Mouse (Mus musculus) heart, adult 2 months (tissue): ENCODE results near the gene Cntrl. TPM values are rescaled to one million over a fixed set of nuclear protein-coding genes. Genes with fewer than 3 reads are reported as not detected.

Experiments
- DNase-seq, 2 experiments: peaks; one replicate each; pipeline ENCODE4 v3.0.0; 2021
- H3K27ac ChIP-seq: fragments of 200-600 bp; 2 replicates; pipeline ENCODE4 v1.8.1; 2022
- H3K27me3 ChIP-seq: fragments of 200-500 bp; 2 replicates; pipeline ENCODE4 v1.6.1; 2012; ENCODE audit warnings: mild to moderate bottlenecking, low read length, inconsistent platforms, mixed read lengths; ENCODE audit not compliant: control insufficient read depth, insufficient read depth
- H3K36me3 ChIP-seq: fragments of 200-500 bp; 2 replicates; pipeline ENCODE4 v1.6.1; 2012; ENCODE audit warnings: low read length, inconsistent platforms; ENCODE audit not compliant: control insufficient read depth, insufficient read depth
- H3K4me1 ChIP-seq: fragments of 200-500 bp; 2 replicates; pipeline ENCODE4 v1.6.1; 2011; ENCODE audit warnings: low read length; ENCODE audit not compliant: control insufficient read depth, insufficient read depth
- H3K4me3 ChIP-seq: fragments of 200-600 bp; 2 replicates; pipeline ENCODE4 v1.8.1; 2022
- H3K79me2 ChIP-seq: fragments of 200-500 bp; replicated peaks from 2 replicates; pipeline ENCODE4 v1.6.1; 2012; ENCODE audit warnings: mild to moderate bottlenecking, inconsistent platforms, low read length, moderate library complexity, mixed read lengths; ENCODE audit not compliant: control insufficient read depth, insufficient read depth
- H3K9ac ChIP-seq: fragments of 200-500 bp; 2 replicates; pipeline ENCODE4 v1.6.1; 2012; ENCODE audit warnings: low read depth, mild to moderate bottlenecking, control low read depth, inconsistent platforms, low read length, mixed read lengths
- CTCF ChIP-seq: fragments of 200-600 bp; IDR thresholded peaks from 2 replicates; pipeline ENCODE4 v1.8.1; 2022; ENCODE audit warnings: antibody characterized with exemption, mild to moderate bottlenecking, moderate library complexity
- EP300 ChIP-seq: fragments of 200-500 bp; IDR thresholded peaks from 2 replicates; pipeline ENCODE4 v1.6.1; 2011; ENCODE audit warnings: low read depth, low read length, control low read depth; ENCODE audit not compliant: insufficient read depth
- POLR2A ChIP-seq: fragments of 200-500 bp; IDR thresholded peaks from 2 replicates; pipeline ENCODE4 v1.6.1; 2011; ENCODE audit warnings: mild to moderate bottlenecking, low read depth, low read length, control low read depth; ENCODE audit not compliant: insufficient read depth
- WGBS: fragments of 180-500 bp; shearing (Covaris S2); methylation state at CpG from one replicate; pipeline ENCODE4 v1.1.7; 2018; 5-methylcytosine and 5-hydroxymethylcytosine counted together
- intact Hi-C: fragments of 180-260 bp; cut with DNase I; formaldehyde crosslinking; loops from one replicate; pipeline ENCODE4 v1.15.1; 2025
- polyA plus RNA-seq: library from polyadenylated mRNA; depleted of rRNA; stranded (reverse); fragments of >200 nt; gene quantifications from 2 replicates; pipeline ENCODE4 v1.2.3, GENCODE M21; 2012
- total RNA-seq, 2 experiments: library from RNA; stranded (reverse); gene quantifications; 2 replicates each; pipeline ENCODE4 v1.2.3; 2021

The Cntrl gene
- total and polyA plus RNA-seq, 3 experiments = 5.0 to 6.5 (median 5.3) TPM

DNA sequence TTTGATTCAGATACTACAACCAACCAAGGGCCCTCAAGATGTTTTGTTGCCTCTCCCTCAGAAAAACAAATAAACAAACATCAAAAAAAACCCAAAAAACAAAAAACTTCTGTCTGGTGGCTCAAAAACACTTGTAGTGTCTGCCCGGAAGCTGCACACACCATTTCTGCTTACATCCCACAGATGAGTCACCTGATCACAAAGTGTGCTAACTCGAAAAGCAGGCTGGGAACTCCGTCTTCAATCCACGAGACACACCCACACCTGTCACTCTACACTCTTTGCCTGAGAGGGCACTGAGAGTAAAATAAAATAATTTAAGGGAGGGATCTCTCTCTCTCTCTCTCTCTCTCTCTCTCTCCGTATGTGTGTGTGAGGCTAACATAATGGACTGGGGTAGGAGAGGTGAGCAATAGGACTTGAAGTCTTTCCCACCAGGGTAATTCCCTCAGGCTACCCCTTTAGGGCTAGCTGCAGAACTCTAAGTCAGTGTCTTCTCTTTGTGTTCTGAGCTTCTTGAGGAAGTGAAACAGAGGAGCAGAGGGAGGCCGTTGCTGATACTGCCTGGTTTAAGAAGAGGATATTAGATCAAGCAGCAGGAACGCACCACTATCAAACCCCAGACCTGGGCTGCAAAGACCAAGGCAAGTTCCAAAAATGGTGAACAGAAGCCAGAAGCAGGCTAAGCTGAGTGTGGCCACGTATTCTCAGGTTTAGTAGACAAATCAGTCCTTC is 99.8 kb downstream of the Cntrl start:
- no peaks in the 10 kb centered on the region for H3K36me3 ChIP-seq
- H3K27ac ChIP-seq = no peak overlapping the region
- no peak overlapping the region for H3K4me3 ChIP-seq
- H3K9ac ChIP-seq = no peak overlapping the region
- WGBS = 66% methylated on average over 8 of the region's 8 CpGs
- H3K27me3 ChIP-seq = no peaks in the 10 kb centered on the region
- intact Hi-C loops = no loop called here
- H3K4me1 ChIP-seq = no peaks in the 10 kb centered on the region
- no peaks in the 10 kb centered on the region for H3K79me2 ChIP-seq
- DNase-seq = no peak
- TF ChIP-seq EP300 (no peak), POLR2A (no peak), CTCF (no peak)

DNA sequence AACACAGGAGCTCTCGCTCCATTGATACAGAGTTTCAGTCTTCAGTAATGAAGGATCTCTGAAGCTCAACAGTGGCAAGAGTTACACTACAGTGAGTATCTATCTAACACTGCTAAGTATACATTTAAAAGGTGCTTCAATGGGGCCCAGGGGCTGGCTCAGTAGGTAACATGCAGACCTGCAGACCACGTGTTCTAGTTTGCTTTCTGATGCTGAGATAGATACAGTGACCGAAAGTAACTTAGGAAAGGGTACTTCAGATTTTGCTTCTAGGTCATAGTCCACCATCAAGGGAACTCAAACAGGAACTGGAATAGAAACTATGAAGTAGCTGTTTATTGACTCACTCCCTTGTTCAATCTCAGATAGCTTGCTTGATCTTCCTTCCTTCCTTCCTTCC is 102.4 kb downstream of the Cntrl start:
- no peaks in the 10 kb centered on the region for H3K79me2 ChIP-seq
- TF ChIP-seq CTCF = no peak
- TF ChIP-seq POLR2A = no peak
- no peak for TF ChIP-seq EP300
- H3K4me3 ChIP-seq = no peak overlapping the region
- intact Hi-C loops = no loop called here
- WGBS = 80% methylated on average over 3 of the region's 3 CpGs
- no peaks in the 10 kb centered on the region for H3K36me3 ChIP-seq
- no peak for DNase-seq
- H3K9ac ChIP-seq = no peak overlapping the region
- H3K4me1 ChIP-seq = no peaks in the 10 kb centered on the region
- no peak overlapping the region for H3K27ac ChIP-seq
- H3K27me3 ChIP-seq = no peaks in the 10 kb centered on the region

DNA sequence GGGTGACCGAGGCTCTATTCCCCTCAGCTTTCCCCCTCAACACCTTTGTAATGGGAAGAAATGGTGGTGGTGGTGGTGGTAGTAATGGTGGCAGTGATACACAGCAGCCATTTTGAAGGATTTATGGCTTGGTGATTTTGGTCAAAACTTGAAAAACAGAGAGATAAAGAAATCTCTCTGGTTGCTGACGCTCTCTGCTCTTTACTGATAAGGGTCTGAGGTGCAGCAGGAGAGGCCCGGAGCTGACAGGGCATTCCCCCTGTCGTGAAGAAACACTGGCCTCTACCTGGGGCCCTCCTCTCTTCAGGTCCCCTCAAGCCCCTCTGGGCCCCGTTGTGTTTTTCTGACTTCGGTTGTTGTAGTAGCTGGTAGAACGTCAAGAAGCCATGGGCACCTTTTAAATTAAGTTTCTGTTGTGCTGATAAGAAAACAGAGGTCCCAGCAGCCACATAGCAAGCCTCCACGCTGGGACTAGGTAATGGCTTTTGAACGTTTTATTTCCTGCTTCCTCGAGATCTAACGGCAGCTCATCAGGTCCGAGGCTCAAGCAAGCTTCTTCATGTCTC is 104.1 kb downstream of the Cntrl start:
- Histone ChIP-seq H3K79me2 (no peaks in the 10 kb centered on the region), H3K9ac (no peak overlapping the region), H3K27ac (no peak overlapping the region), H3K36me3 (no peaks in the 10 kb centered on the region), H3K4me3 (no peak overlapping the region), H3K4me1 (no peaks in the 10 kb centered on the region), H3K27me3 (no peaks in the 10 kb centered on the region)
- TF ChIP-seq POLR2A (no peak), EP300 (no peak), CTCF (no peak)
- DNase-seq = peak in 1 of 2 experiments; percentile 12
- 72% methylated on average over 12 of the region's 12 CpGs for WGBS
- intact Hi-C loops = no loop called here

GRCm38 (mm10) chr2:35214881-35215358 is 105.6 kb downstream of the Cntrl start:
- Histone ChIP-seq H3K27ac (no peak overlapping the region), H3K27me3 (no peaks in the 10 kb centered on the region), H3K79me2 (no peaks in the 10 kb centered on the region), H3K9ac (no peak overlapping the region), H3K4me3 (no peak overlapping the region), H3K4me1 (no peaks in the 10 kb centered on the region), H3K36me3 (no peaks in the 10 kb centered on the region)
- intact Hi-C loops = loop anchor here (1.0 kb wide), 1 partner anchor 55 kb away; no protein-coding TSS in a partner anchor
- WGBS = 10% methylated on average over 12 of the region's 12 CpGs
- 0 out of 2 replicates have a peak, but pooled peaks have one; percentile 45 for TF ChIP-seq EP300
- TF ChIP-seq POLR2A = no peak
- peak; percentile 99; the same call in 1 of the 2 replicates for TF ChIP-seq CTCF
- DNase-seq = peak; percentile 82 to 87

GRCm38 (mm10) chr2:35215363-35215762 is 106.1 kb downstream of the Cntrl start:
- Histone ChIP-seq H3K79me2 (no peaks in the 10 kb centered on the region), H3K36me3 (no peaks in the 10 kb centered on the region), H3K27ac (no peak overlapping the region), H3K27me3 (no peaks in the 10 kb centered on the region), H3K4me3 (no peak overlapping the region), H3K9ac (no peak overlapping the region), H3K4me1 (no peaks in the 10 kb centered on the region)
- WGBS = 89% methylated on average over 14 of the region's 14 CpGs
- no peak for TF ChIP-seq POLR2A
- no peak for TF ChIP-seq EP300
- TF ChIP-seq CTCF = no peak
- DNase-seq = peak in 1 of 2 experiments; percentile 11
- intact Hi-C loops = no loop called here

GRCm38 (mm10) chr2:35216701-35217100 is 107.4 kb downstream of the Cntrl start:
- Histone ChIP-seq H3K9ac (no peak overlapping the region), H3K4me3 (no peak overlapping the region), H3K36me3 (no peaks in the 10 kb centered on the region), H3K27me3 (no peaks in the 10 kb centered on the region), H3K4me1 (no peaks in the 10 kb centered on the region), H3K27ac (no peak overlapping the region), H3K79me2 (no peaks in the 10 kb centered on the region)
- 53% methylated on average over 2 of the region's 2 CpGs for WGBS
- intact Hi-C loops = no loop called here
- no peak for TF ChIP-seq CTCF
- TF ChIP-seq EP300 = no peak
- TF ChIP-seq POLR2A = no peak
- no peak for DNase-seq
